Mouse (Mus musculus): ENCODE results near the gene Lcn2.
A peak's percentile ranks its signal among the peaks of the same experiment; 100 is the strongest.

Gene Lcn2

GRCm38 (mm10) chr2:32387706-32388490 lies at the start of gene Lcn2:
Gene Lcn2, minus strand, starts transcription at chr2:32388252.
- peak; percentile 50 for DNase-seq (ENCODE audit: low spot score)

DNA sequence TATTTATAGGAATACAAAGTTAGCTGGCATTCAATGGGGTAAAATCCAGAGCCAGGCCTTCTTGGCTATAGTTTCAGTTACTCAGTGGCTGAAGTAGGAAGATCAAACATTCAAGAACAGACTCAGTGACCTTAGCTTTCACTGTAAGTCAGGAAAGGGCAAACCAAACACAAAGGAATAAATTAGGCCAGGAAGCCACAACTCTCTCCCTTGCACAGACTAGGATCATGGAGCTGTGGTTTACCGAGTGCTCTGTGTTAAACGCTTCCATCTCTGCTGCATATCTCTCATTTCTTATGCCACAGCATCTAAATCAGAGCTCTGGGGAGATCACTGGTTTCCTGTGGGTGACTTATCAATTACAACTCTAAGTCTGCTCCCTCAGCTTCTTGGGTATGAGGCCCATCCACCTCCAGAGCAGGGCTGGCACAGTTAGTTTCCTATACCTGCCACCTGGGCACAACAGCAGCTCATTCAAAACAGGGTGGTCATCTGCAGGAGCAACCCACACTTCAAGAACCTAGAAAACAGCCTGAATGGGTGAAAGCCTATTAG lies 49.6 kb upstream of the Lcn2 start:
- DNase-seq (ENCODE audit: low spot score): no peak

- peak; percentile 97 for DNase-seq (ENCODE audit: low spot score)
Observed at GRCm38 (mm10) chr2:32436686-32437372, 48.8 kb upstream of the Lcn2 start.

DNA sequence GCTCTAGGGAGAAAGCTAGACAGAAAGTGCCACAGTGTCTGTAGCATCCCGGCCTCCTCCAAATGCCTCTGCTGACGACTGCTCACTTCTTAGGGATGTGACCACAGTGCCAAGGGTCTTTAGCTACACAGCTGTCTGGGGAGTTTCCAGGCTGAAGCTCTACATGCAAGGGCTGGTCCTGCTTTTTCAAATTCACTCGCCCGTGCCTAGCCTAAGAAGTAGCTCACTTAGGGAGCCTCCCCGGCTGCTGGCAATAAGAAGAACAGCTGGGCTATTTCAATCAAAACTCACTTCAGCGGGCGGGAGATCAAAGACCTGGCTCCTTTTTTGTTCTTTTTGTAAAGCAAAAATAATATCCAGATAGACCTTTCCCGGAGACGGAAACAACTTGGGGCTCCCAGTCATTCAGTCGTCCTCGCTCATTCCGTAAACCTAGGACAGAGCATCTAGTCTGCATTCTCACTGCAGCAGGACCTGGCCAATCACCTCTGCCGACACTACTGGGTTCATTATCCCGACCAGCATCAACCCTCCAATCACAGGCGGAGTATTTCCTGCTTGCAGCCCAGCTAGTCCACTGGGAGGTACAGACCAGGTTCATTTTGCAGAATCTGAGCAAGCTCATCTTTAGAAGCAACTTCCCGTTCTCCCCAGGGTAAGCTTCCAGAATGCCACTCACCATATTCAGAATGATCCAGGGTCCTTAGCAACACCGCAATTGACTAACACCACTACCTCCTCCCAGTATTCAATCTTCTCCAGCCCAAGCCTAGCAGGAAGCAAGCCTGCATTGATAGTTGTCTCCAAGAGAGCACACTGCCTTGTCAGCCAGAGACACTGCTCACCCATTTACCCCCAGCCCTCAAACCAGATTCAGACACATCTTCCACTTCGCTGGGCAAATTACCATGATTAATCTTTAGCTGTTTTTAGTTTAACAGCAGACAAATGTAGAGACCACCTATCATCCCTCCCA lies 42.9 kb upstream of the Lcn2 start:
- DNase-seq (ENCODE audit: low spot score): no peak

- DNase-seq (ENCODE audit: low spot score): no peak
Observed at GRCm38 (mm10) chr2:32429215-32429891, 41.3 kb upstream of the Lcn2 start.

DNA sequence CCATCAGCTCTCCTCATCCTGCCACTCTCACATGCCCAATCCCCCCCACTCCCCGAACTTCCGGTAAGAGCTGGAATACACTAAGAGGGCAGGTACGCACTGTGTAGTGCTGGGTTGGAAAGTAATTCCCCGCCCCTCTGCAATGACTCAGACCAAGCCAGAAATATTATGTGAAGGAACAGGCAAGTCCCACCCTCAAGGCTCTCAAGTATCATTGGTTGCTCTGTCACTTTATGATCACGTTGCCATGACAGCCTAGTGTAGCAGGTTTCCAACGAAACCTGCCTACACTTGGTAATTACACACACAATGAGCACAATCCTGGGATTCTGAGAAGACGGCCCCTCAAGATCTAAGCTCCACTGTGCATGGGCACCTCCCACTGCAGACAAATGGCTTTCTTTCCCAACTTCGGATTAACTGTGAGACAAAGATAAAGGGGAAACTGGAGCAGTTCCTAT lies 40.2 kb upstream of the Lcn2 start:
- no peak for DNase-seq (ENCODE audit: low spot score)

DNA sequence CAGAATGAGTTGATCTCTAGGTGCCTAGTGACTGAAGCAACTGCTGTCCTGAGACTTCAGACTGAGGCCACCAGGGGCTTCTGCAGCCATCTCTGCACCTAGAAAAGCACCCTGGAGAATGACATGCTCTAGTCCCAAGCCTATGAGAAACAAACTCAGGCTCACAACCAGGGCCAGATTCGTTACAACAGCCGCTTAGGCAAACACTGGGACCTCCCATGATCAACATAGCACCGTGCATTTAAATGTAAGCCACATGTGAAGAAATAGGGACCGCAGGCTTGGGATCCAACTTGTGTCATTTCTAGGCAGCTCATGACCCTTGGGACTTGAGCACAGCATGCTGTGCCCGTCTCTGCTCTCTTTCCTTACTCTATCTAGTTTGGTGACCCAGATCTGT lies 39.7 kb upstream of the Lcn2 start:
- DNase-seq (ENCODE audit: low spot score): no peak

- no peak for DNase-seq (ENCODE audit: low spot score)
Observed at GRCm38 (mm10) chr2:32426141-32426540, 38.1 kb upstream of the Lcn2 start.

DNA sequence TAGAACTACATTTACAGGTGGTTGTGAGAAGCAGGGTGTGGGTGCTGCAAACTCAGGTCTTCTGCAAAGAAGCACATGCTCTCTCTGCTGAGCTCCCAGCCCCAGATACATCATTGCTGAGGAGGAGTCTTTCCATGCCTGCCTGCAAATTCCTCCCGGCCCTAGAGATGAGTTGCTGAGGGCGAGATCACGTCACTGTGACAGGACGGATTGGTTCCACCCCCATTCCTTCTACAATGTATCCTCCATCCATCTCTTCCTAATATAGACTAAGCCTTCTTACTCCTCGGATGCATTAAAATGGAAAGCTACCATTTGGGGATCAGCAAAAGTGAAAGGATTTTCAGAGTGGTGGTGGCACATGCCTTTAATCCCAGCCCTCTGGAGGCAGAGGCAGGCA lies 37.5 kb upstream of the Lcn2 start:
- no peak for DNase-seq (ENCODE audit: low spot score)

DNA sequence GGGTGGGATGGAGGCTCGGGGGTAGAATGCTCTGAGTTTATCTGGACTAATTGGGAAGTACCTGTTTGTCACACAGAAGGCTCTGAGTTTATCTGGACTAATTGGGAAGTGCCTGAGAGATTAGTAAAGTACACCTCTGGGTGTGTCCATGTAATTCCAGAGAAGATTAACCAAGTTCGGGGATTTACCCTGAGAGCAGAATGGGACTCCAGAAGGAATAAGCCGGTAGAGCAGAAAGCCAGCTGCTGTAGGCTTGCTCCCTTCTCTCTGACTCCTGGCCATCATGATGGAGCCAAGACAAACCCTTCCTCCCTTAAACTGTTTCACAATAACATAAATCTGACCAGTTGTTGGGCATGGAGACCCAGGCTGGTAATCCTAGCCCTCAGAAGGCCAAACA lies 36.7 kb upstream of the Lcn2 start:
- peak; percentile 75 for DNase-seq (ENCODE audit: low spot score)

GRCm38 (mm10) chr2:32423481-32424331 lies 35.7 kb upstream of the Lcn2 start:
- peak; percentile 98 for DNase-seq (ENCODE audit: low spot score)

- peak; percentile 52 for DNase-seq (ENCODE audit: low spot score)
Observed at GRCm38 (mm10) chr2:32421851-32422251, 33.8 kb upstream of the Lcn2 start.

GRCm38 (mm10) chr2:32420647-32421046 lies 32.6 kb upstream of the Lcn2 start:
- no peak for DNase-seq (ENCODE audit: low spot score)

DNA sequence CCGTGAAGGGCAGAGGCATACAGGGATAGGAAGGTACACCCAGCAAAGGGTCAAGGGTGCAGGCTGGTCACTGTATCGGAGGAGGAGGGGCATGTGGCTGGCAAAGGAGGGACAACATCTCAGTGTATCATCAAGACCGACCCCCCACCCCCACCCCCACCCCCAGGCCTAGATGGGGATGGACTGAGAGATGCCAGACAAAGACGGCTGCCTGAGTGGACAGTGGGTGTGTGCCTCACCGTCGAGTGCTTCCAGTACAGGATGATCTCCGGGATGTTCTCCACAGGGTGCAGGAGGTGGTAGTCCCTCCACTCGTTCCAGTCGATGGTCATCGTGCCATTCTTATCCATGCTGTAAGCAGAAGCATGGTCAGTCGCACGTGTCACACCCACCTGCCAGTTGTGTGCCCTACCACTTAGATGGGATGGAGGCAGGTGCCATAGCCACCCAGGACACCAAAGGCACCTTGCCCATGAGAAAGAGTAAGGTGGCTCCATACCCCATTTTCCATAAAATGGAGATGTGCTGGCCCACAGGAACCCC lies 32.1 kb upstream of the Lcn2 start:
- no peak for DNase-seq (ENCODE audit: low spot score)

- peak; percentile 97 for DNase-seq (ENCODE audit: low spot score)
Observed at GRCm38 (mm10) chr2:32419359-32419758, 31.3 kb upstream of the Lcn2 start.

DNA sequence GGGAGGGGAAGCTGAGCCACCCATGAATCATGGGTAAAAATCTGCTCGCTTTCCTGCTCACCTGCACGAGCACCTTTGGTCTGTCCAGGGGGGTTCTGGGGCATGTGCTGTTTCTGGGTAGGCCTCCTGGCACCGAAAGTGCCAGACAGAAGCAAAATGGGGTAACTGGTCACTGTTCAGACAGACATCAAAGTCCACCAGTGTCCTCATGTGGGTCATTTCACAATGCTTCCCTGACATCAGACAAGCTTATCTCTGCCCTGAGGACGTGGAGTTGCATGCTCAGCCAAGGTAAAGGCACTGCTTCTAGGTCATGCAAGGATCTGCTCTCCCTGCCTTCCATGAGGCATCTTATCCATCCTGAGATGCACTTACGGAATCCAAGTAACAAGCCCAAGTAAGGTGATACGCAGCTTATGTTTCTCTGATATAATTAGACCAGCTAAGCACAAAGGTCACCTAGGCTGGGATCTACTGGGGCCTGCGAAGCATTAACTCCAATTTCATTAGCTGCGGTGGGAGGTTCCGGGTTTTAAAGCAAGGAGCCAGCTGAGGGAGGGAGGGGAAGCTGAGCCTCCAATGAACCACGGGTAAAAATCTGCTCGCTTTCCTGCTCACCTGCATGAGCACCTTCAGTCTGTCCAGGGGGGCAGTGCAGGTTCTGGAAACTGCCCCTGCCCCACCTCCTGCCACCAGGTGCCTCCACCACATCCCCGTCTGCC lies 30.5 kb upstream of the Lcn2 start:
- no peak for DNase-seq (ENCODE audit: low spot score)

DNA sequence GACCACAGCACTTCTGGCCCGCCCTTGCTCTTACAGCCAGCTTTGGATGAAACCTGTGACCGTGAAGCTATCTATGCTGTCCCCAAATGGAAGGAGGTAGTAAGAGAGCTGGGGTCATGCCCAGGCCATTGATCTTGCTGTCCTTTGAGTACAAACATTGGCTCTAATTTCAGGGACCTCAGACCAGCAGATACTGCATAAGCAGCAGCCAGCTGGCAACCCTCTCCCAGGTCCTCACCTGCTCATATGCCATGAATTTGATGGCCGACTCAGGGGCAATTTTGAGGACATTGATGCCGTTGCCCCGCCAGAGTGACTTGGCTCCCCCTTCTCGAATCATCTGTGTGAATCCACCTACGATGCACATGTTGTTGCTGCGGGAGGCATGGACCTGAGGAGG lies 29.4 kb upstream of the Lcn2 start:
- no peak for DNase-seq (ENCODE audit: low spot score)

- DNase-seq (ENCODE audit: low spot score): no peak
Observed at GRCm38 (mm10) chr2:32416556-32416955, 28.5 kb upstream of the Lcn2 start.

GRCm38 (mm10) chr2:32415801-32416200 lies 27.7 kb upstream of the Lcn2 start:
- no peak for DNase-seq (ENCODE audit: low spot score)

Measured in adipocyte (in vitro differentiated cells).